Mouse (Mus musculus): ENCODE data around the gene Ndufb3.

- TF ChIP-seq POLR2A (IDR thresholded peaks at IDR 0.05; ENCODE audit: low read depth, low read length) (no peak), CTCF (conservative IDR thresholded peaks at IDR 0.05; ENCODE audit: insufficient read depth, insufficient read length, low read depth, low read length) (no peak)
Observed at GRCm38 (mm10) chr1:58587491-58587890, 1.3 kb downstream of the Ndufb3 start.
